Mouse (Mus musculus) heart, adult 11 months (tissue): Measurements from ENCODE around the gene Clec4n.
"Not testable (repeated sequence)": the region's sequence is repeated elsewhere in the genome, so short reads cannot be mapped to it uniquely, and the experiment has no call there.

ENCODE experiments used
- DNase-seq: peaks from one replicate; pipeline ENCODE4 v3.0.0; 2022

Gene Clec4n

GRCm38 (mm10) chr6:123229644-123230043, at the start of gene Clec4n:
Clec4n (plus strand) TSS chr6:123229843.
- DNase-seq: peak; percentile 85

- DNase-seq: not testable (repeated sequence)
Observed at GRCm38 (mm10) chr6:123184862-123185261, 44.8 kb upstream of the Clec4n start.

- DNase-seq: no peak
Observed at GRCm38 (mm10) chr6:123207187-123208076, 22.2 kb upstream of the Clec4n start.

- DNase-seq: not testable (repeated sequence)
Observed at GRCm38 (mm10) chr6:123208077-123208439, 21.6 kb upstream of the Clec4n start.

GRCm38 (mm10) chr6:123211726-123212125, 17.9 kb upstream of the Clec4n start:
- no peak for DNase-seq

GRCm38 (mm10) chr6:123227519-123228166, 2.0 kb upstream of the Clec4n start:
- no peak for DNase-seq

GRCm38 (mm10) chr6:123231149-123231548, 1.5 kb downstream of the Clec4n start:
- DNase-seq: no peak

GRCm38 (mm10) chr6:123237582-123237981, 7.9 kb downstream of the Clec4n start:
- DNase-seq: no peak

- no peak for DNase-seq
Observed at GRCm38 (mm10) chr6:123244201-123244600, 14.6 kb downstream of the Clec4n start.

- DNase-seq: not testable (repeated sequence)
Observed at GRCm38 (mm10) chr6:123248862-123249261, 19.2 kb downstream of the Clec4n start.

GRCm38 (mm10) chr6:123252735-123253134, 23.1 kb downstream of the Clec4n start:
- DNase-seq: peak; percentile 89

GRCm38 (mm10) chr6:123258946-123259345, 29.3 kb downstream of the Clec4n start:
- no peak for DNase-seq

GRCm38 (mm10) chr6:123259889-123260603, 30.4 kb downstream of the Clec4n start:
- no peak for DNase-seq

- no peak for DNase-seq
Observed at GRCm38 (mm10) chr6:123260868-123261267, 31.2 kb downstream of the Clec4n start.

- DNase-seq: no peak
Observed at GRCm38 (mm10) chr6:123261555-123262161, 32.0 kb downstream of the Clec4n start, which contains the start of gene Clec4d. Clec4d (plus strand) TSS chr6:123262111.

GRCm38 (mm10) chr6:123264194-123264593, 34.6 kb downstream of the Clec4n start:
- DNase-seq: no peak

- no peak for DNase-seq
Observed at GRCm38 (mm10) chr6:123265809-123266208, 36.2 kb downstream of the Clec4n start.

GRCm38 (mm10) chr6:123266945-123267344, 37.3 kb downstream of the Clec4n start:
- DNase-seq: no peak

- DNase-seq: no peak
Observed at GRCm38 (mm10) chr6:123279443-123279842, 49.8 kb downstream of the Clec4n start.

GRCm38 (mm10) chr6:123286311-123286710, 56.7 kb downstream of the Clec4n start:
- DNase-seq: no peak

GRCm38 (mm10) chr6:123288931-123289330, 59.3 kb downstream of the Clec4n start:
- DNase-seq: no peak

GRCm38 (mm10) chr6:123289753-123290152, 60.1 kb downstream of the Clec4n start, which contains the start of gene Clec4e:
Clec4e (minus strand) TSS chr6:123289870.
- no peak for DNase-seq
